Mouse (Mus musculus): ENCODE data around the gene Sepsecs. TPM values are rescaled to one million over a fixed set of nuclear protein-coding genes. Genes with fewer than 3 reads are reported as not detected.

Gene Sepsecs
- 18.6 TPM for polyA plus RNA-seq (2015; fragmentation: Illumina TruSeq; extraction: RNeasy Lipid Tissue Mini Kit (QIAGEN cat#74804); ENCODE audit: insufficient read depth, low replicate concordance)

DNA sequence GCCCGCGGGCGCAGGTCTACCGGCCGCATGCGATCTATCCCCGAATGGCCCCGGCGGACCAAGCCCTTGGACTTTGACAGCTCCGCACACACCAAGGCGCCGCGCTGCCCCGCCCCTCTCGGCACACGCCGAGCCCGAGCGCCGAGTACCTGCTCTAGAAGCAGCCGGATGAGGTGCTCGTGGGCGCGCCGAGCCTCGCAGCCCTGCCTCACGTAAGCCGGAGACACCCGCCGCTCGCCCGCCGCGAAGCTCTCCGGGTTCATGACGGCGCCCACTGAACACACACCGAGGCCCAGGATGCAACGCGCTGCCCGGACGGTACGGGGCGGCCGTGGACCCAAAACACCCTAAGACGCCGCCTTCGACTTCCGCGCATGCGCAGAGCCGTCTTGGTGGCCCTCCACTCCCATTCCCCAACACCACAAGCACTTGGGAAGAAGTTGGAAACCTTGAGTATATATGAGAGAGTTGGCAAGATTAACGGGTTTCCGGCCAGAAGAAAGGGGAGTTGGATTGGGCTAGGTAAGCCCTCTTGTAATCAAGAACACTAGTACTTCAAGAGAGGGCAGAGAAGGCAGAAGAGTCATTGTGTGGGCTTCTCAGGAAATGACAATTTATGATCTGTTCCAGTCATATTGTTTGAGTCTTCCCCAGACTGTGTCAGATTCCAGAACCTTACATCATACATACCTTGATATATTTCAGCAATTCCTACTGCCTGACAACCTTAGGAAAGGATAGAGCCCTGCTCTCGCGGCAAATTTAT, at the start of gene Sepsecs:
Sepsecs (minus strand) TSS at position 283 of the 766 bp plus-strand sequence.

Other genes starting within 250 kb of the Sepsecs start
- gene Ccdc149, start 198.2 kb downstream of the Sepsecs start, polyA plus RNA-seq (2015; fragmentation: Illumina TruSeq; extraction: RNeasy Lipid Tissue Mini Kit (QIAGEN cat#74804); ENCODE audit: insufficient read depth, low replicate concordance), result 0.90 TPM
- gene Lgi2, start 103.2 kb downstream of the Sepsecs start, polyA plus RNA-seq (2015; fragmentation: Illumina TruSeq; extraction: RNeasy Lipid Tissue Mini Kit (QIAGEN cat#74804); ENCODE audit: insufficient read depth, low replicate concordance), result 0.44 TPM
- 12.3 TPM for gene Pi4k2b, start 71.9 kb upstream of the Sepsecs start, polyA plus RNA-seq (2015; fragmentation: Illumina TruSeq; extraction: RNeasy Lipid Tissue Mini Kit (QIAGEN cat#74804); ENCODE audit: insufficient read depth, low replicate concordance)
- gene Zcchc4, start 105.7 kb upstream of the Sepsecs start, polyA plus RNA-seq (2015; fragmentation: Illumina TruSeq; extraction: RNeasy Lipid Tissue Mini Kit (QIAGEN cat#74804); ENCODE audit: insufficient read depth, low replicate concordance), result 22.9 TPM
- 59.0 TPM for gene Anapc4, start 164.3 kb upstream of the Sepsecs start, polyA plus RNA-seq (2015; fragmentation: Illumina TruSeq; extraction: RNeasy Lipid Tissue Mini Kit (QIAGEN cat#74804); ENCODE audit: insufficient read depth, low replicate concordance)

Measured in spleen, adult 10 weeks (tissue).